Mouse (Mus musculus): Measurements from ENCODE around the gene Lnx1. TPM values are rescaled to one million over a fixed set of nuclear protein-coding genes. Genes with fewer than 3 reads are reported as not detected.

The Lnx1 gene
- polyA plus RNA-seq, 1 experiment, result 7.4 TPM

DNA sequence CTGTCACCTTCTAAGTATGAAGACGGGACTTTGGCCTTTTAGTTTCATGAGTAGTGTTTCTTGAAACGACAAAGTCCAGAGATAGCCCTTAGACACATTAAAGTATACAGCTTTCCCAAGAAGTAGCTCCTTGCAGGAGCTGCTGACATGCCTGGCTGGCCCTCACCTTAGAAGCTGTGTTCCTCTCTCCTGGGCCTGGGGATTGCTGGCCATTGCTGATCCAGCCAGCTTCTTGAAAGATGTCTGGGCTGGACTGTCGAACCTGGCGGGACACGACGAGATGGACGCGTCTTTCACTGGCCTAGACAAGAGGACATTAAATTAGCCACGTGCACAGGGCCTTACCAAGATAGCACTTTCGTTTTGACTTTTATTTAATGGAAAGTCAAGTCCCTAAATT, 92.2 kb downstream of the Lnx1 start:
- no peaks in the 10 kb centered on the region for H3K27me3 ChIP-seq (ENCODE audit: control insufficient read depth, insufficient read depth, low read length, poor library complexity, severe bottlenecking)
- H3K9me3 ChIP-seq (replicated peaks; ENCODE audit: control insufficient read depth, insufficient read depth, low read length, poor library complexity, severe bottlenecking), result no peaks in the 10 kb centered on the region
- no peak overlapping the region for H3K27ac ChIP-seq (ENCODE audit: insufficient read depth, low read length)
- no peaks in the 10 kb centered on the region for H3K4me1 ChIP-seq (ENCODE audit: control insufficient read depth, insufficient read depth, low read length)
- no peak overlapping the region for H3K9ac ChIP-seq (ENCODE audit: low read depth, poor library complexity, severe bottlenecking)
- H3K36me3 ChIP-seq (ENCODE audit: control insufficient read depth, insufficient read depth, low read length, poor library complexity, severe bottlenecking), result no peaks in the 10 kb centered on the region
- H3K4me3 ChIP-seq (ENCODE audit: low read depth, low read length), result no peak overlapping the region
- TF ChIP-seq CTCF (IDR thresholded peaks at IDR 0.05; ENCODE audit: low read depth, low read length) (no peak), POLR2A (IDR thresholded peaks at IDR 0.05; ENCODE audit: insufficient read depth, low read length) (no peak), EP300 (IDR thresholded peaks at IDR 0.05; ENCODE audit: insufficient read depth, low read depth, low read length) (no peak)

DNA sequence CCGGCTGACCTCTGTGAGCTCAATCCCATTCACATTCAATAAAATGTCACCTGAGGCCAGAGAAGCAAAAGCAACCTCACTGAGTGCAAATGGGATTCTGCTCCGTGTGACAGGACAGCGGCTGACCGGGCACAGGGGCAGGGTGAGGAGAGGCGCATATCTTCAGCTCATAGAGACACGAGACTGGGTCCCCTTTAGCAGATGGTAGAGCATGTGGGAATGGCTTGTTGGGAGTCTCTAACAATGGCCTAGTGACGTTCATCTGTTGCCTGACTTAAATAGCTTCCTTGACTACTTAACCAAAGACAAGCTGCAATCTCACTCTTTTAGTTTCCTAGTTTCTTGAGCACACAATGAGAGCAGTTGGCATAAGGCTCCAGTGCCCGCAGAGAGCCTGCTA, 96.5 kb downstream of the Lnx1 start:
- no peak overlapping the region for H3K27ac ChIP-seq (ENCODE audit: insufficient read depth, low read length)
- H3K36me3 ChIP-seq (ENCODE audit: control insufficient read depth, insufficient read depth, low read length, poor library complexity, severe bottlenecking), result no peaks in the 10 kb centered on the region
- H3K9ac ChIP-seq (ENCODE audit: low read depth, poor library complexity, severe bottlenecking), result no peak overlapping the region
- H3K4me1 ChIP-seq (ENCODE audit: control insufficient read depth, insufficient read depth, low read length), result no peaks in the 10 kb centered on the region
- H3K27me3 ChIP-seq (ENCODE audit: control insufficient read depth, insufficient read depth, low read length, poor library complexity, severe bottlenecking), result no peaks in the 10 kb centered on the region
- no peak overlapping the region for H3K4me3 ChIP-seq (ENCODE audit: low read depth, low read length)
- no peaks in the 10 kb centered on the region for H3K9me3 ChIP-seq (replicated peaks; ENCODE audit: control insufficient read depth, insufficient read depth, low read length, poor library complexity, severe bottlenecking)
- TF ChIP-seq POLR2A (IDR thresholded peaks at IDR 0.05; ENCODE audit: insufficient read depth, low read length) (no peak), CTCF (IDR thresholded peaks at IDR 0.05; ENCODE audit: low read depth, low read length) (no peak), EP300 (IDR thresholded peaks at IDR 0.05; ENCODE audit: insufficient read depth, low read depth, low read length) (no peak)

GRCm38 (mm10) chr5:74603306-74603705, 99.4 kb downstream of the Lnx1 start:
- H3K4me3 ChIP-seq (ENCODE audit: low read depth, low read length), result no peak overlapping the region
- H3K27ac ChIP-seq (ENCODE audit: insufficient read depth, low read length), result no peak overlapping the region
- H3K4me1 ChIP-seq (ENCODE audit: control insufficient read depth, insufficient read depth, low read length), result no peaks in the 10 kb centered on the region
- H3K9me3 ChIP-seq (replicated peaks; ENCODE audit: control insufficient read depth, insufficient read depth, low read length, poor library complexity, severe bottlenecking), result no peaks in the 10 kb centered on the region
- peaks cover 2% of the 10 kb centered on the region; the same call in 1 of the 2 replicates for H3K36me3 ChIP-seq (ENCODE audit: control insufficient read depth, insufficient read depth, low read length, poor library complexity, severe bottlenecking)
- no peaks in the 10 kb centered on the region for H3K27me3 ChIP-seq (ENCODE audit: control insufficient read depth, insufficient read depth, low read length, poor library complexity, severe bottlenecking)
- no peak overlapping the region for H3K9ac ChIP-seq (ENCODE audit: low read depth, poor library complexity, severe bottlenecking)
- TF ChIP-seq POLR2A (IDR thresholded peaks at IDR 0.05; ENCODE audit: insufficient read depth, low read length) (no peak), CTCF (IDR thresholded peaks at IDR 0.05; ENCODE audit: low read depth, low read length) (no peak), EP300 (IDR thresholded peaks at IDR 0.05; ENCODE audit: insufficient read depth, low read depth, low read length) (no peak)

- TF ChIP-seq POLR2A (IDR thresholded peaks at IDR 0.05; ENCODE audit: insufficient read depth, low read length) (no peak), EP300 (IDR thresholded peaks at IDR 0.05; ENCODE audit: insufficient read depth, low read depth, low read length) (no peak), CTCF (IDR thresholded peaks at IDR 0.05; ENCODE audit: low read depth, low read length) (no peak)
- Histone ChIP-seq H3K27me3 (ENCODE audit: control insufficient read depth, insufficient read depth, low read length, poor library complexity, severe bottlenecking) (no peaks in the 10 kb centered on the region), H3K9me3 (replicated peaks; ENCODE audit: control insufficient read depth, insufficient read depth, low read length, poor library complexity, severe bottlenecking) (no peaks in the 10 kb centered on the region), H3K36me3 (ENCODE audit: control insufficient read depth, insufficient read depth, low read length, poor library complexity, severe bottlenecking) (peaks cover 3% of the 10 kb centered on the region), H3K27ac (ENCODE audit: insufficient read depth, low read length) (no peak overlapping the region), H3K4me1 (ENCODE audit: control insufficient read depth, insufficient read depth, low read length) (no peaks in the 10 kb centered on the region), H3K9ac (ENCODE audit: low read depth, poor library complexity, severe bottlenecking) (no peak overlapping the region), H3K4me3 (ENCODE audit: low read depth, low read length) (no peak overlapping the region)
These were observed 100.3 kb downstream of the Lnx1 start for GRCm38 (mm10) chr5:74602371-74602770.

DNA sequence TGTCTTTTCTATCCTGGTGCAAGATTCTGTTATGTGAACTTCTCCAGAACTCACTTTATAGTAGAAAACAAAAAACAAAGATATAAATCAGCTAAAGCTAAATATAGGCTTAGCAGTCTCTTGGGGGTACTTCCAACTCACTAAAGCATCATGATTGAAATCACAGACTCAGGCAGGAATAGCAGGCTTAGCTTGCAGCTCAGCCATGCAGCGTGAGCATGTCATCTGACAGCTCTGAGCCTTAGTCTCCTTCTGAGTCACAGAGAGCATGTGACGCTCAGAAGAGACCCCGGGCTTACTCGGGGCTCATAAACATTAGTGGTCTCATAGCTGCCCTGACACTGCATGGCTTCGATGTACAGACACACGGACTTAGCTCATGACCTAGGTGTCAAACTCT, 100.7 kb downstream of the Lnx1 start:
- peaks cover 6% of the 10 kb centered on the region for H3K36me3 ChIP-seq (ENCODE audit: control insufficient read depth, insufficient read depth, low read length, poor library complexity, severe bottlenecking)

DNA sequence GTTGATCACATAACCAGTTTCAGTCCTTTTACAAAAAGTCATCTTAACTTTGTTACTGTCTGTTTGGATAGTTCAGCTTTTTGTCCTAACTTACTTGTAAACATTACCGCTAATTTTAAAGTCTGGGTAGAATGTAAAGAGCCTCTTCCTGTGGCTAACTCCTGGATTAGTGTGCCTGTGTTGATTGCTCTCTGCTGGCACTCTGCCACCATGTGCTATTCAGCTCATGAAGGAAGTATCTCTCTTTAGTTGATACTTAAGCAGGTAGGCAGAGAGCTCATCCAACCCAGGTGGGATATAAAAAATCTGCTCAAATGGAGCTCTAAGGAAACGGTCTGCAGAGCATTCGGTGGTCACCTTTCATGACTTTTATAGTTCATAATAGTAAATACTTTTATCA, 101.5 kb downstream of the Lnx1 start:
- H3K4me3 ChIP-seq (ENCODE audit: low read depth, low read length), result no peak overlapping the region
- no peak overlapping the region for H3K9ac ChIP-seq (ENCODE audit: low read depth, poor library complexity, severe bottlenecking)
- H3K27ac ChIP-seq (ENCODE audit: insufficient read depth, low read length), result no peak overlapping the region
- TF ChIP-seq POLR2A (IDR thresholded peaks at IDR 0.05; ENCODE audit: insufficient read depth, low read length) (no peak), EP300 (IDR thresholded peaks at IDR 0.05; ENCODE audit: insufficient read depth, low read depth, low read length) (no peak), CTCF (IDR thresholded peaks at IDR 0.05; ENCODE audit: low read depth, low read length) (no peak)
- no peaks in the 10 kb centered on the region for H3K4me1 ChIP-seq (ENCODE audit: control insufficient read depth, insufficient read depth, low read length)
- no peaks in the 10 kb centered on the region for H3K27me3 ChIP-seq (ENCODE audit: control insufficient read depth, insufficient read depth, low read length, poor library complexity, severe bottlenecking)
- H3K9me3 ChIP-seq (replicated peaks; ENCODE audit: control insufficient read depth, insufficient read depth, low read length, poor library complexity, severe bottlenecking), result no peaks in the 10 kb centered on the region
- H3K36me3 ChIP-seq (ENCODE audit: control insufficient read depth, insufficient read depth, low read length, poor library complexity, severe bottlenecking), result peaks cover 10% of the 10 kb centered on the region

More for the DNA sequence above, 100.7 kb downstream of the Lnx1 start:
- H3K27ac ChIP-seq (ENCODE audit: insufficient read depth, low read length), result no peak overlapping the region
- no peaks in the 10 kb centered on the region for H3K4me1 ChIP-seq (ENCODE audit: control insufficient read depth, insufficient read depth, low read length)
- no peak overlapping the region for H3K4me3 ChIP-seq (ENCODE audit: low read depth, low read length)
- no peak overlapping the region for H3K9ac ChIP-seq (ENCODE audit: low read depth, poor library complexity, severe bottlenecking)
- TF ChIP-seq CTCF (IDR thresholded peaks at IDR 0.05; ENCODE audit: low read depth, low read length), result no peak
- no peak for TF ChIP-seq EP300 (IDR thresholded peaks at IDR 0.05; ENCODE audit: insufficient read depth, low read depth, low read length)
- no peaks in the 10 kb centered on the region for H3K9me3 ChIP-seq (replicated peaks; ENCODE audit: control insufficient read depth, insufficient read depth, low read length, poor library complexity, severe bottlenecking)
- H3K27me3 ChIP-seq (ENCODE audit: control insufficient read depth, insufficient read depth, low read length, poor library complexity, severe bottlenecking), result no peaks in the 10 kb centered on the region

Measured in ES-Bruce4 (cell line).